Mouse (Mus musculus) gastrocnemius, postnatal 14 days (tissue): ENCODE measurements around the gene Ttyh2. TPM values are rescaled to one million over a fixed set of nuclear protein-coding genes. Genes with fewer than 3 reads are reported as not detected.

ENCODE experiments used
- DNase-seq: peaks from one replicate; pipeline ENCODE4 v3.0.0; 2021; ENCODE audit warnings: mixed read lengths
- intact Hi-C: fragments of 180-260 bp; cut with DNase I; formaldehyde crosslinking; loops from one replicate; pipeline ENCODE4 v1.15.1; 2025; ENCODE audit warnings: low total_unique reads
- long read RNA-seq, 2 experiments: library from polyadenylated mRNA; stranded (forward); transcript quantifications; one replicate each; pipeline ENCODE4 v2.0.0; 2021
- total RNA-seq, 2 experiments: library from RNA; stranded (reverse); gene quantifications; 2 replicates each; pipeline ENCODE4 v1.2.3; 2021

The Ttyh2 gene
- total RNA-seq = 10 to 100 TPM; 32.9 to 48.2 TPM
- long read RNA-seq, experiment 1, transcript Ttyh2-201 (14 exons, 3,486 nt) = major isoform, 7 of 31 reads
- long read RNA-seq, experiment 1, partial matches to known transcripts = 24 of 31 reads
- long read RNA-seq, experiment 1, other reads (novel, unspliced or antisense) = 0 of 31 reads
- long read RNA-seq, experiment 2, transcript Ttyh2-201 (14 exons, 3,486 nt) = major isoform, 8 of 40 reads
- long read RNA-seq, experiment 2, partial matches to known transcripts = 29 of 40 reads
- long read RNA-seq, experiment 2, other reads (novel, unspliced or antisense) = 3 of 40 reads

GRCm38 (mm10) chr11:114675341-114675825, at the start of gene Ttyh2:
Ttyh2 (plus strand) TSS chr11:114675431.
- intact Hi-C loops = loop anchor here (10.0 kb wide), 1 partner anchor 49 kb away; the partner anchor contains the start of gene Dnaic2
- DNase-seq = peak; percentile 91

- no peak for DNase-seq
- intact Hi-C loops = no loop called here
Observed at GRCm38 (mm10) chr11:114626071-114626690, 49.0 kb upstream of the Ttyh2 start.

DNA sequence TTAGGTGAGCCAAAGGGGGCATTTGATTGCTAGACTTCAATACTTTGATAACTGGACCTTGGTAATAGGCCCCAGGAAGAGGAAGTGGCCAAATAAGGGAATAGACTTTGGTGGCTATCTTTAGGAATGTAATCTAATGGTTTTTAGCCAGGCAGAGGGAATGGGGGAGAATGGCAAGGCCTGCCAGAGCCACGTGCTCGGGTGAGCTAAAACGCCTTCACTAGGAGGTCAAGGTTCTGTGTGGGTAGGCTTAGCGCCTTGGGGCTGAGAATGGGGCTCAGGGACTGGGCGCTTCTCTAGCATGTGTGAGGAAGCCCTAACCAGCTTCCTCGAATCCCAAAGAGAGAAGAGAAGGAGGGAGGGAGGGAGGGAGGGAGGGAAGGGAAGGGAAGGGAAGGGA, 48.2 kb upstream of the Ttyh2 start:
- intact Hi-C loops = no loop called here
- DNase-seq = no peak

DNA sequence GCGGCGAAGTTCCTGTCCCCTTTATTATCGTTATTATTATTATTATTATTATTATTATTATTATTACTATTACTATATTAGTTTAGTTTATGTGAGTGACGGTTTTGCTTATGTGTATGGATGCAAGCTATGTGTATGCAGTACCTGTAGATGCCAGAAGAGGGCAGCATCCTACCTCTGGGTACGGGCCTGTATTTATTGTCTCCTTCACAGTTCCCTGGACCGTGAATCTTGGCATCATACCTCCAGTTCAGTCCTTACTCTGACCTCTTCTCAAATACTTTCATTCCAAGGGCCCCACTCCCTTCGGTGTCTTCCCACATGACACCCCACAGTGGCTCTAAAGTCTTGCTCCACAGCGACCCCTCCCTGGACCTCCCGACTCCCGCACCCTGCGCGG, 47.2 kb upstream of the Ttyh2 start:
- DNase-seq = no peak
- intact Hi-C loops = no loop called here

DNA sequence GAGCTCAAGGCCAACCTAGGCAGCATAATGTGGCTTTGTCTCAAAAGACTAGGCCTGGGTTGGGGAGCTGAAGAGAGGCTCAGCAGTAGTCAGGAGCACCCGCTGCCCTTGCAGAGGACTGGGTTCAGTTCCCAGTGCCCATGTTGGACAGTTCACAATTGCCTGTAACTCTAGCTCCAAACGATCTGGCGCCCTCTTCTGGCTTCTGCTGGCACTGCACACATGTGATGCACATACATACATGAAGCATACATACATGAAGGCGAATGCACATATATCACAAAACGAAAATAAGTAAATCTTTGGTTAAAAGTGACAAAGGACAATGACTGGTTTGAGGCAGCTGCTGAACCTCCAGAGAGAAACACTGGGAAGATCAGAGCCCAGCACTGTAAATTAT, 45.2 kb upstream of the Ttyh2 start:
- intact Hi-C loops = no loop called here
- DNase-seq = no peak

GRCm38 (mm10) chr11:114632266-114632665, 43.0 kb upstream of the Ttyh2 start:
- no peak for DNase-seq
- intact Hi-C loops = no loop called here

DNA sequence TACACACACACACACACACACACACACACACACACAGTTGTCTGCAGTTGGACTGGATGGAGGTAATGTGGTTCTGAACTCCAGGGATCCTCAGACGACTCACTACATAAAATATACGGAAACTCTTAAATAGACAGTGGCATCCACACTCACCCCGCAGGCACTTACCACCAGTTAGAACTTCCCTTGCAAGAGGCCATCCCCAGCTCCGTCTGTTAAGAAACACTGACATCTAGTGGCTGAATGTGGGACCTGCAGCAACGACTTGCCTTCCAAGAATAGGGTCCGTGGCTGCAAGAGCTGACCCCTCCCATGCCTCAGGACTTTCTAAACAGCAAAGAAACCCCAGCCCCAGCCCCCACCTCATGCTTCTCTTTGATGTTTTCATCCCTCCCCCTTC, 38.9 kb upstream of the Ttyh2 start:
- peak; percentile 75 for DNase-seq
- intact Hi-C loops = loop anchor here (2.0 to 5.0 kb wide), 2 partner anchors 113 to 764 kb away; no protein-coding TSS in a partner anchor

DNA sequence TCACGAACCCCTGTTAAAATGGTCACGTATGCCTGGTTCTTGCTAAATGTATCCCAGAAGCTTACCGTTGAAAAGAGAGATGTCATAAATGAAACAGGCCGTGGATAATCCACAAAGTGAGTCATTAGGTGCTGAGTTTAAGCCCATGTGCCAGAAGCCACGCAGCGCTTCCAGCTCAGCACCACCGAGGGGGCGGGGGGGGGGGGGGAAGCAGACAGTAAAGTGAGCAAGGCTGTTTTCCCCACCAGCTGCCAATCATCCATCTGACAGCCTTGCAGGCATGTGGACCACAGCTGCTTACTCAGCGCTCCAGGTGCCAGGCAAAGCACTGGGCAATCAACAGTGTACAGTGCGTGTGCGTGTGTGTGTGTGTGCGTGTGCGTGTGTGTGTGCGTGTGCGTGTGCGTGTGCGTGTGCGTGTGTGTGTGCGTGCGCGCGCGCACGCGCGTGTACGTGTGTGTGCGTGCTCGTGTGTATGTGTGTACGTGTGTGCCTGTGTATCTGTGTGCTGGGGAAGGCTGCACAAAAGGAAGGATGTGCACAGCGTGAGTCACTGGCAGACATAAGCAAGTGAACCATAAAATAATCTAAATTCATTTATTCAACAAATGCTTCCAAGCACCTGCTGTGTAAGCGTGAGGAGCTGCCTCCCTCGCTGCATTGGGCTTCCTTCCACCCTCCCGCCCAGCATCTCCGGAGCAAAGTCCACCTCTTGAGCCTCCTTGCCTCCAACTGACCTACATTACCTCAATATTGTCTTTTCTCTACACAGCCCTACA, 38.3 kb upstream of the Ttyh2 start:
- intact Hi-C loops = loop anchor here (2.0 to 5.0 kb wide), 2 partner anchors 114 to 765 kb away; no protein-coding TSS in a partner anchor
- no peak for DNase-seq

GRCm38 (mm10) chr11:114638647-114639290, 36.5 kb upstream of the Ttyh2 start:
- no peak for DNase-seq
- intact Hi-C loops = loop anchor here (5.0 kb wide), 1 partner anchor 766 kb away; no protein-coding TSS in a partner anchor

- intact Hi-C loops = loop anchor here (5.0 kb wide), 1 partner anchor 767 kb away; no protein-coding TSS in a partner anchor
- DNase-seq = no peak
Observed at GRCm38 (mm10) chr11:114639681-114640103, 35.5 kb upstream of the Ttyh2 start.

DNA sequence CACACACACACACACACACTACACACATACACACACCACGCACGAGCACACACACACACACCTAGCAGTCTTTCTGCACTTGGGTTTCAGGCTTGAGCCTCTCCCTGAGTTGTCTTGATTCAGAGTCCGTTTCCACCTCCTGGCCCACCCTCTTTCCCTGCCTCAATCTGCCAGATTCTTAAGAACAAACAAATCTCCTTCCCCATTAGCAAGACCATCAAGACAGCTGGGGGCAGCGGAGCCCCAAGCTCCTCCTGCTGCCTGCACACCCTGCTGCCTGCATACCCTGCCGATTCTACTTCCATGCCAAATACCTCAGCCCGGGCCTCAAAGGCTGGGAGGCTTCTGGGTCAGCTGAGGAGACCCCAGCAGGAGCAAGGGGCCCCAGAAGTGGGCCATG, 34.6 kb upstream of the Ttyh2 start:
- DNase-seq = no peak
- intact Hi-C loops = no loop called here

DNA sequence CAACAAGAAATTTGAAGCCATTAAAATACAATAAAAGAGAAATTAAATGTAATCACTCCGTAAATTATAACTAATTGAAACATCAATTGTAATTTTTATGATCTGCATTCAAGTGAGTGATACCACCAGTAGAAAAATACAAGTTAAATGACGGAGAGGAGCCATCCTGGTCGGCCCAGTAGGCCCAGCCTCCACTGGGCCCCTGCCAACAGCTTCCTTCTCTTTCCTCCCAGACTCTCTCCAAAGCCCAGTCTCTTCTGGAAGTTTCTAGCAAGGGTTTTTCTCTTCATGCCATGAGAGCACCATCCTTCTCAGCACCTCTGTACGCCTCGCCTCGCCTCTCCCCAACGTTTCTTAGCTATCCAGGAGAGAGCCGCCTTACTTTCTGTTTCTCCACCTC, 34.1 kb upstream of the Ttyh2 start:
- DNase-seq = no peak

DNA sequence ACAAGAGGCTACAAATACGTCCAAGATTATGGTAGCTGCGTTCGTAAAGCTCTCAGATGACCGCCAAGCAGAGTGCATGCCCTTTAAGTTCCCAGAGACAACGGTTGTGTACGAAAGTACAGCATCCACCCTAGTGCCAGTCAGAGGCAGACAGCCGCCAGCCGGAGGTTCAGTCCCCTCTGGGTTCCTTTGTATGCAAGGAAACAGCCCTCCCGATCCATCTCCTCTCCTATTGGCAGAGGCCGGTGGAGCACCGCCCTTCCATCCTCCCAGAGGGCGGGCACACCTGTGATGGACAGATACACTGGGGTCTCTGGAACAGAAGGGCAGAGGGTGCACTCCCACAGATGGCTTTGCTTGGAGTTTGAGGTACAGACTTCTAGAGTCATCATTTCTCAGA, 33.0 kb upstream of the Ttyh2 start:
- DNase-seq = no peak
- intact Hi-C loops = no loop called here

More for the DNA sequence above, 34.1 kb upstream of the Ttyh2 start:
- intact Hi-C loops = no loop called here

DNA sequence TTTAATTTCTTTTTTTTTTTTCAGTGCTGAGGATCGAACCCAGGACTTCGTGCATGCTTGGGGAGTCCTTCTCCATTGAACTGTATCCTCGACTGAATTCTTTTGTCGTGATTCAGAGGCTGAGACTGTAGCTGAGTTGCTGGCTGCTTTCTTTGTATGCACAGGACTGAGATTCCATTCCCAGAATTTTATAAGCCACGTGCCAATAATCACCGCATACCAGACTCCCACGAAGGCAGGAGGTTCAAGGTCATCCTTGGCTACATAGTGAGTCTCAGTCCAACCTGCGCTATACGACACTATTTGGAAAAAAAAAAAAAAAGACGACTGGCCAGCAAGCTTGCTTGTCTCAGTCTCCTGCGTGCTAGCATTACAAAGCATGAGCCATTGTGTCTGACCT, 32.3 kb upstream of the Ttyh2 start:
- DNase-seq = no peak
- intact Hi-C loops = no loop called here

- no peak for DNase-seq
- intact Hi-C loops = no loop called here
Observed at GRCm38 (mm10) chr11:114644122-114644521, 31.1 kb upstream of the Ttyh2 start.

DNA sequence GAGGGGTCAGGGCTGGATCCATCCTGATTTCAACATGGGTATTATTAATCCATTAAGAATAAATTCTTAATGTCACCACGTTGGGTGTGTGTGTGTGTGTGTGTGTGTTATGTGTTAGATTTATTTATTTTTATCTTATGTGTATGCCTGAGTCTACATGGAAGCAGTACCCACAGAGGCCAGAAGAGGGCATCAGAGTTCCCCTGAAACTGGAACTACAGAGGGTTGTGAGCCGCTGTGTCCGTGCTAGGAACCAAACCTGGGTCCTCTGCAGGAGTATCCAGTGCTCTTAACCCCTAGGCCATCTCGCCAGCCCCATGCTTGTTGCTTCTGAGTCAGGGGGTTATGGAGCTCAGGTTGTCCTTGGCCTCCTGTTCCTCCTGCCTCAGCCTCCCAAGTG, 25.7 kb upstream of the Ttyh2 start:
- intact Hi-C loops = no loop called here
- DNase-seq = no peak

DNA sequence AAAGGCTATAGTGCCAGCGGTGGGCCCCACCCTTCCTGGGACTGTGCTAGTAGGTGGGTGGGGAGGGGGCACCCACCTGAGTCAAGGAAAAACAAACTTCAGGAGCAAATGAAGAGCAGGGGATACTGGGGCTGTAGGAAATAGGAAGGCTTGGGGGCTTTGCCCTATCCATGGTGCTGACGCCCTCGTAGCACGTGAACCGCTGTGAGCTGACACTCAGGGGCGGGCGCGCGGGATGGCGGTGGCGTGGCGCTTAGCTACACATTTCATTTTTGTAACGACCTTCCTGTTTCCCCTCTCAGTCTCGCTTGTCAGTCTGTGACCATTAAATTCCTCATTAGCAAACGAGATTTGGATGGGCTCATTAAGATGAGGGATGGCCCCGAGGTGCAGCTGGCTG, 22.7 kb upstream of the Ttyh2 start:
- no peak for DNase-seq
- intact Hi-C loops = no loop called here

DNA sequence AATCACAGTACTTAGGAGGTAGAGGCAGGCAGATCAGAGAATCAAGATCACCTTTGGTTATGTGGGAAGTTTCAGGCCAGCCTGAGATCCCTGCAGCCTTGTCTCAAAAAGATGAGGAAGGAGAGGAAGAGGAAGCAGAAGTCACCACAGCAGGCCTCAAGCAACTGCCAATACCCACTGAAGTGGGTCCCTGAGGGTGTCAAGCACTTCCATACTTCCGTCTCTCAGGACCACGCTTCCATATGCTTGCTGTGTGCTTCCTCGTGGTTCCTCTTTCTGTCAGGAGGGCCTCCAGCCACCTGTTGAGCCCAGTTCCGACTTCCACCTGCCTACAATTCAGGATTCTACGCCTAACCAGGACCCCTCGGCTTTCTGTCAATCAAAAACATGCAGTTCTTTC, 21.6 kb upstream of the Ttyh2 start:
- no peak for DNase-seq
- intact Hi-C loops = no loop called here

DNA sequence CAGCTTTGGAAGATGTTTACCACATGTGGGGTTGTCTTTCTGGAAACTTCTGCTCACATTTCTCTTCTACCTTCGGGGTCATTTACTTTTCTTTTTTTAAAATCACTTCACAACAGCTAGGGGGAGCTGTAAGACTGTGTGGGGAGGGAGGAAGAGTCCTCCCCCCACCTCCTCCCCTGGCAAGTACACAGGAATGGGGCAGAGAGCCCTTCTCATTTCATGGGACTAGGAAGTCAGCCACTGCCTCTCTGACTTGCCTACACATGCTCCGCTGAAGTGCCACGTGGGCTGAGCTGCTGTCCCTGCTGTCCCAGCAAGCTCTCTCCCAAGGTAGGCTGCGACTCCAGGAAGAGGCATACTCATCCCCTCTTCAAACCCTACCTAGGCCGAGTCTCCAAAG, 20.7 kb upstream of the Ttyh2 start:
- DNase-seq = peak; percentile 22
- intact Hi-C loops = no loop called here
